Mouse (Mus musculus): ENCODE measurements at regions not wholly inside any gene's neighbourhood (a gene's known extent, or its start where the extent isn't known, plus 50 kb on each side); places are given as distances from the start of the nearest gene placed in this dataset.

GRCm38 (mm10) chr9:47909051-47909450, 252.8 kb upstream of the Nxpe4 start:
- no peak for DNase-seq

- DNase-seq = no peak
Observed at GRCm38 (mm10) chr9:47910501-47910906, 251.3 kb upstream of the Nxpe4 start.

DNA sequence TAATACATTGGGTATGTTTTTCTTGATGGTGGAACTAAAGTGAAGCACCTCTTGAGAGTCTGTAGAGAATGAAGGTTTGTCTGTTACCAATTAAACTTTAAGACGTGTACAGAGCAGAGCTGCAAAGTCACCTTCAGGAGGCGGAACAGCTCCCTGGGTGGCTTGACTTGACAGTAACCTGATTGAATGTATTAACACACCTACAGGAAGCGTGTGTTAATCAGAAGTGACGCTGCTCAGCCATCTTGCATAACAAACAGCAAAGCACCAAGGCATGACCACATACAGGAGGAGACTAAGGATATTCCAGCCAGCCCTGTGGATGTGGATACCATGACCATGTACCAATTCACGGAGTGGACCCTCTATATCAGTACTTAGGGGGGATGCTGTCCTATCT, 249.0 kb upstream of the Nxpe4 start:
- DNase-seq = no peak

DNA sequence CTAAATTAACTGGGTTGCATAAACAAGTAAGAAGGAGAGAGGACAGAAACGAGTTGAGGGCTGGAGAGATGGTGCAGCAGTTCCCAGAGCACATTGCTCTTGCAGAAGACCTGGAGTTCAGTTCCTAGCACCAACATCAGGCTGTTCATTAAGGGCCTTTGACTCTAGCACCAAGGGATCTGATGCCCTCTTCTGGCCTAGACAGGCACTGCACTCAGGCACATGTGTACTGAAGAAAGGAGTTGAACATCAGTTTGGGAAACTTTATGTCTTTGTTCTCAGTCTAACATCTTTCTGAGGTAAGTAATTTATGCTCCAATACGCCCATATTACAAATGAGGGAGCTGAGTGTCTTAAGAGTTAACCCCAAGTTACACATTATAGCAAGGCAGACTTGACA, 226.5 kb upstream of the Nxpe4 start:
- DNase-seq = no peak

DNA sequence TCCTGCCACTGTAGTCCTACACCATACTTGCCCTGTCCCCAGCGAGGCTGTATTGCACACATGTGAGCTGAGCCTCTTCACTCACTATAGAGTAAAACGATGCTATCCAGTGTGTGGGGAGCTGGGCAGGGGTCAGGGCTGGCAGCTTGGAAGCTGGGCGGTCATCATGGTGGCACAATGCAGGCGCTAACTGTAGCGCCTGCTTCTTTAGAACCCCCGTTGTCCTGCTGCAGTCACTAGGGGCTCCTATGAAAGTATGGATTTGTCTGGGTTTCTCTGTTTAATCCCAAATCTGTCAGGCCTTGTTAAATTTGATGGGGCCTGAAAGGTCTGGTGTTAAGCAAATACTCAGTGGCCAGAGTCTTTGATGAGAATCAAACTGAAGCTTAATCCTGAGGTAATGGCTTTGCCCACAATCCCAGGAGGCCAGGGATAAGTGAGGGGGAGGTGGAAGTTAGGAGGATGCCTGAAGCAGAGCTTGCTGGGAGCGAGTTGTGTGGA, 225.8 kb upstream of the Nxpe4 start:
- no peak for DNase-seq

- no peak for DNase-seq
Observed at GRCm38 (mm10) chr9:47938941-47939710, 222.7 kb upstream of the Nxpe4 start.

- DNase-seq = no peak
Observed at GRCm38 (mm10) chr9:47942761-47943583, 218.9 kb upstream of the Nxpe4 start.

DNA sequence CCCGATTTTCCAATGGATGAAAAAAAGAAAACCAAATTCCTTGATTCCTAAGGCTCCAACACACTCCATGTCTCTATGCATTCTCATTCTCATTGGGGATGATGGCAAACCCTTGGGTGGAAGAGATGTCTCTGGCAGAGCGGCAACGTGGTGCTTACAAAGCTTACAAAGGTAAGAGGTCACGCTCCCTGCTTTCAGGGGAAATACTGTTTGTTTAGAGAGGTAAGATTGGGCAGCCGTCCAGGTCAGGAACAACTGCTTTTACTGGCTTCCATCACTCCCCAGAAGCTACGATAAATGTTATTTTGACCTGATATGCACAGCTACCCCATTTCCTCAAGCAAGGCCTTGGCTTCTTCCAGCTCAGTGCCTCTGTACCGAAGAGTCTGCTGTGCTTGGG, 215.6 kb upstream of the Nxpe4 start:
- DNase-seq = no peak

DNA sequence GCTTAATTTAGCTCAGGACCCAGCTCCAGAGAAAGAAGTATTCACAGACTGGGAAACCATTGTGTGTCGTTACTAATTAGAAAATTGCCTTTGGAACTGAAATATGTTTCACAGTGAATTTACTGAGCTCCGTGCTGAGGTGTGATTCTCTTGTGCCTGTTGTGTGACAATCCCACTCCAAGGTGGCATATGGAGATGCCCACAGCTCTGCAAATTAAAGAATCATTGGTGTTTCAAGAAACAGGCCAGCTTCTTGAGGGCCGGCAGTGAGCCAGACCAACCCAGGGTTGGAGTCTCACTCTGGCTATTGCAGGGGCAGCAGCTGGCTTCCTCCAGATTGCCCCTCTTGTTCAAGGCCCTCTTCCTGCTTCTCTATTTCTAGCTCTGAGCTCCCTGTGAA, 203.9 kb upstream of the Nxpe4 start:
- no peak for DNase-seq

DNA sequence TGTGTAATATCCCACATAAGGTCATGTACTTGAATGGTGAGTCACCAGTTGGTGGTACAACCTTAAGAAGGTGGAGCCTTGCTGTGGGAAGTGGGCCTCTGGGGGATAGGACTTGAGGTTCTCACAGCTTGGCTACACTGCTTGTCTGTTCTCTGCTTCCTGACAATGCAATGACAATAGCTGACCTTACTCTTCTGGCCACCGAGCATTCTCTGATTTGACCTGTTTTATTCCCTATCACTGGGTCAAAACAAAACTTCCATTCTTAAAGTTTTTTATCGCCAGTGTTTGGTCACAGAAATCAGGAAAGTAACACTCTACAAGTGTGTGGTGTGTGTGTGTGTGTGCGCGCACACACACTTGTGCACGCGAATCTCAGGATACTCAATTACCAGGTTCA, 203.0 kb upstream of the Nxpe4 start:
- DNase-seq = no peak

GRCm38 (mm10) chr9:47961176-47961575, 200.6 kb upstream of the Nxpe4 start:
- DNase-seq = no peak

DNA sequence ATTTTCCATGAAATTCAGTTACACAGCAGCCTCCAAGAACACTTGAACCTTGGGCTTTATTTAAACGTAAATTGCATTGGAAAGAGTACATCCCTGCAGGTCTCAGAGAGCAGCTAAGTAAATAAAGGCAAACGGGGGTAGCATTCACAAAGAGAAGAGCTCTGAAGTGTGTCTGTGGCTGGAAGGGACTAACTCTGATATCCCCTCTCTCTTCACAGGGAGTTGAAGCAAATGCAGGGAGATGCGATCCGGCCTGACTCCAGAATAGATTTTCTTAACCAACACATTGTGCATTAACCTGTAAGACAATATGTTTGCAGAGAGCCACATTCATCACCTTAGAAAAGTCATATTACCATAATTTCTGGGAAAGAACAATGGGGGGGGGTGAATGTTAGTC, 199.7 kb upstream of the Nxpe4 start:
- no peak for DNase-seq

- no peak for DNase-seq
Observed at GRCm38 (mm10) chr9:47962589-47962988, 199.2 kb upstream of the Nxpe4 start.

DNA sequence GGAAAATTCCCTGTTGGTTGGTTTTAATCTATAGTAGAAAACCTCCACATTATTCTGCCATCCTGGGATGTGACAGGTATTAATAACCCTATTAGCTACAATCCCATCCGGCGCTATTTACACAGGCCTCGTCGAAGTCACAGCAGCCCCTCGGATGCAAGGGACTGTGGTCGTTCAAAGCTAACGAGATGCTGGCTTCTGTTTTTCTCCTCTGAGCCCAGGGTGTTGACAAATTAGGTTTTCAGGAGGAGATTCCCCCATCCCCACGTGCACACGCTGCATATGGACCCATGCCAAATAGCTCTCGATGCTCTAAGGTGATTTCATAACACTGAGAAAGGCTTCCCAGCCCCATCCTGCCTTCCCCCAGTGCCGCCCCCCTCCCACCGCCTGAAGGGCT, 188.7 kb upstream of the Nxpe4 start:
- DNase-seq = no peak

GRCm38 (mm10) chr9:47985356-47986111, 176.3 kb upstream of the Nxpe4 start:
- no peak for DNase-seq

GRCm38 (mm10) chr9:47987266-47987665, 174.6 kb upstream of the Nxpe4 start:
- no peak for DNase-seq

DNA sequence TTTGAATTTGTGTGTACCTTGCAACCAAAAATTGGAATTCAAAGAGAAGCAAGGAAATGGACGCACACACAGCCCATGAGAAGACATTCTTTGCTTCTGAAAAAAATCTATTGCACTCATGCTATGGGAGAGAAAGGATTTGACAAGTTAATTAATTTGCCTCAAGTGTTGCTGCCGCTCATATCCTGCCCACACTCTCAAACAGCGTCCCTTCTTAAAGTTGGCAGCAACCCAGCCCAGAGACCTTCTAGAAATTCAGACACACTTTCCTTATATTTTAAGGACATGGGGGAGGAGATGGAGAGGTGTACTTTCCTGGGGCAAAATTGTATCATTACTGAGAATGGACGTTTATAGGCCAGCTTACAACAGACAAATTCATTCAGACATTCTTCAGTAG, 167.2 kb upstream of the Nxpe4 start:
- DNase-seq = no peak

DNA sequence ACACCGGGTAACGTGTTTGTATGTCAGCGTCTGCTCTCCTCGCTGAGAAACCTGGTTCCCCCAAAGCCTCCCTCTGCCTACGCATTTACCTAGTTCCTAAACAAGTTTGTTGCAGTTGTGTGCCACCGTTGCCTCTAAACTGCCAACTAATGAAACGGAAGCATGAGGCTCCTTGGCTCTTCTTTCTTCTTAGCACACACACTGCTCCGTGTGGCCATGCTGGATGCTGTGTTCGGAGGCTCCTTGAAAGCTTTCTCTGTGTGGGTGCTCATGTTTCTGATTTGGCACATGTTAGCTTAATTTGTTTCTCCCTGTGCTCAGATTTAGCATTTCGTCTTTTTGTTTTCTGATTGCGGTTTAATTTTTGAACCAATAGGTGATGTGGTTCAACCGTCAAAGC, 162.2 kb upstream of the Nxpe4 start:
- DNase-seq = no peak

- DNase-seq = no peak
Observed at GRCm38 (mm10) chr9:48029021-48029420, 132.8 kb upstream of the Nxpe4 start.

DNA sequence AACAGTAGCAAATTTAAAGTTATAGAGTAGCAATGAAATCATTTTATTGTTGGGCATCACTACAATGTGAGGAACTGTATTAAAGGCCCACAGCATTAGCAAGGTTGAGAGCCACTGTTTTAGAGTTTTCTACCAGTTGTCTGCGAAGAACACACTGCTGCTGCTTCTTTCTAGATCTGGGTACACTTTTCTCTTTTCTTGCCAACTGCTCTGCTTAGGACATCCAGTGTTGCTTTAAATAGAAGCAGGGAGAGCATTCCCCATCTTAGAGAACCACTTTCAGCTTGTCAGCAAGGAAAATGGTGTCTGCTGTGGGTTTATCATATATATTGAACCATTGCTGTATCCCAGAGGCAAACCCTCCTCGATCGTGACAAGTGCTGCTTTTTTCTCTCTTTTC, 131.0 kb upstream of the Nxpe4 start:
- no peak for DNase-seq

- DNase-seq = no peak
Observed at GRCm38 (mm10) chr9:48035959-48036358, 125.9 kb upstream of the Nxpe4 start.

GRCm38 (mm10) chr9:48044826-48045225, 117.0 kb upstream of the Nxpe4 start:
- no peak for DNase-seq

DNA sequence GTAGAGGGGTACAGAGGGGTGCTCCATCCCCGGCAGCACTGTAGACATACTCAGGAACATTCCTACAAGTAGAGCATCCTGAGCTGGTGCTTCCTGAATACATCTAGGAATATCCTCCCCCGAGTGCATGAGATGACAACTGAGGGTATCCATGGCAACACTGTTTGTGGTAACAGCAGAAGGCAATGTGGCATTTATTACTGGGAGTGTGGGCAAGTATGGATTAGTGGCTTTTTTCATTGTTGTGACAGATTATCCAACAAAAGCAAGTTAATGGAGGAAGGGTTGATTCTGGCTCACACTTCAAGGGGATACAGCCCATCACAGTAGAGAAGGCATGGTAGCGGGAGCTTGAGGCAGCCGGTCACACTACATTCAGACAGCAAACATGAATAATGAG, 114.0 kb upstream of the Nxpe4 start:
- no peak for DNase-seq

DNA sequence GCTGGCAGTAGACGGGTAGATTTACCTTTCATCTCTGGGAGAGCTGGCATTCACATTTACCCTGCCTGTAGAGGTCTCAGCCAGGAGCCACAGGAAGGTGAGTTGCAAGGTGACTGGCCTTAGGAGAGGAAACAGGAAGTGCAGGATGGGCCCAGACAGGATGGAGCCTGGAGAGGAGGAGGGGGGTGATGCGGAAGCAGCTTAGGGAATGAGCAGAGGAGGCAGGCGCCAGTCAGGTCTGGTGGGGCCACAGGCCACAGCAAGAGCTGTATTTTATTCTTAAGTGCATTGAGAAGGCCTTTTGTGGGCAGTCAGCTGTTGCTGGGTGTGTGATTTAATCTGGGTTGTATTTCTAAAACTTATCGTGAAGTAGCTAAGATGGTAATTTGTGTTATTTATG, 108.2 kb upstream of the Nxpe4 start:
- no peak for DNase-seq

All from cerebellum, adult 11-12 months (tissue).